ENCODE assay signal across 15 mouse cellular contexts in the genomic region with DNA sequence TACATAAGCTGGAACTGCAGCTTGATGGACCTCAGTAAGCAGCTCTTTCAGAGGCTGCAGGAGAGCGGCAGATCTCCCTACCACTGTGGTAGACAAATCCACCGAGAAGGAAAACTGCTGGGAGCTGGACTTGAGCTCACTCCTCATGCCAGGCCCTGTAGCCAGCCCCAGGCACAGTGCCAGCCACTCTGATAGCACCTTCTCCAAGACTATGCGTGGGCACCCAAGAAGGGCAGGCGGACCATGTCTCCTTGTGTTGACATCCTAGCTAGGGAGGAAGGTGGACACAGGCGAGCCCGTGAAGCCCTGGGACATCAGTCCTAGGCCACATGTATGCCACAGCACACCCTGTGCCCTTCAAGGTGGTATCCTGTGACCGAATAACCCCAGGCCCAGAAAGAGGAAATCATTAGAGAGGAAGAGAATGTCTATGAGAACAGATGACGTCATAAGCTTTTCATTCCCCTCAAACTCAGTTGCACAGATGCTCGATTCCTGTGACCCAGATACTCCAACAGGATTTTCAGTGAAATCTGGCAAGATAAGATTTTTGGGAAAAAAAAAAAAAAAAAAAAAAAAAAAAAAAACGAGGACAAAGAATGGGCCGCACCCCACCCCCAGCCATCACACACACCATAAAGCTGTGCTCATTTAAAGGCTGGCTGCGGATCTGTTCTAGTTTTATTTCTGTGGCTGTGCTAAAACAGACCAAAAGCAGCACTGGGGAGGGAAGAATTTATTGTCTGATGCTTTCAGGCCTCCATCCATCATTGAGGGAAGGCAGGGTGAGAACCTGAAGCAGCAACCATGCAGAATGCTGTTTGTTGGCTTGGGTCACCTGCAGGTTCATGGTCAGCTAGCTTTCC. TPM values are rescaled to one million over a fixed set of nuclear protein-coding genes. Genes with fewer than 3 reads are reported as not detected.
DNase-seq lines count a peak whose midpoint lies in the region; ATAC-seq and TF ChIP-seq lines count a peak whose summit lies in the region.
"Had no signal": no experiment of that assay in that cellular context is flagged by ENCODE, and none has a peak within 500 bp of the region (broad histone marks: within the 10 kb centered on the region; RNA-seq: fewer than 3 reads in every experiment).

No protein-coding gene starts in this region.

- H3K4me2 ChIP-seq in forebrain, postnatal 0 days (ENCODE audit: low read depth): no peak overlapping the region

- H3K27me3 ChIP-seq in cerebellum, adult 2 months (ENCODE audit: control insufficient read depth, insufficient read depth, low read length): no peaks in the 10 kb centered on the region
- no peaks in the 10 kb centered on the region for H3K27me3 ChIP-seq in forebrain, postnatal 0 days (ENCODE audit: insufficient read depth, low read length)

- 8% methylated on average over 12 of the region's 12 CpGs for WGBS in cerebellum, adult 2 months
- 51% methylated on average over 12 of the region's 12 CpGs for WGBS in forebrain, postnatal 0 days

- no peak for TF ChIP-seq POLR2A in cerebellum, adult 2 months (IDR thresholded peaks at IDR 0.05; ENCODE audit: borderline replicate concordance, insufficient read depth, low read length)

- peaks cover 50% of the 10 kb centered on the region for H3K36me3 ChIP-seq in forebrain, postnatal 0 days (ENCODE audit: insufficient read depth)

- no peaks in the 10 kb centered on the region for H3K9me3 ChIP-seq in forebrain, postnatal 0 days (ENCODE audit: low read length)

- peak overlapping the region; percentile 83 for H3K27ac ChIP-seq in cerebellum, adult 2 months (ENCODE audit: insufficient read depth, low read length)
- peak overlapping the region; percentile 73 for H3K27ac ChIP-seq in forebrain, postnatal 0 days (ENCODE audit: low read depth, low read length)

- no peak overlapping the region for H3K4me3 ChIP-seq in cerebellum, adult 2 months (replicated peaks; ENCODE audit: insufficient read depth, low read depth, low read length)
- no peak overlapping the region for H3K4me3 ChIP-seq in forebrain, postnatal 0 days (ENCODE audit: low read depth, low read length)

- no peak for TF ChIP-seq CTCF in cerebellum, adult 2 months (IDR thresholded peaks at IDR 0.05; ENCODE audit: borderline replicate concordance, insufficient read depth, low read depth, low read length)
- TF ChIP-seq CTCF in forebrain, postnatal 0 days (IDR thresholded peaks at IDR 0.05; ENCODE audit: low read depth): no peak

- DNase-seq in left cerebral cortex, adult 18-20 months (ENCODE audit: low spot score in 2 of 2): peak; percentile 53 to 72
- no peak for DNase-seq in left cerebral cortex, adult 11 months (ENCODE audit: low spot score)
- peak; percentile 82 to 84 for DNase-seq in cerebellum, adult 2 months
- no peak for DNase-seq in forebrain, postnatal 0 days
- peak; percentile 65 to 67 for DNase-seq in right cerebral cortex, adult 2 months (ENCODE audit: low spot score in 2 of 2)
- DNase-seq in lung, postnatal 14 days: no peak
- DNase-seq in adrenal gland, postnatal 10 days: no peak
- DNase-seq in spleen, adult 18-20 months: no peak
- DNase-seq: kidney, adult 9 months; lung, adult 2 months; thymus, postnatal 4 days had no signal

- H3K9ac ChIP-seq in forebrain, postnatal 0 days: no peak overlapping the region

- ATAC-seq in forebrain, postnatal 0 days: no peak; the same call in 1 of the 2 replicates

- H3K4me1 ChIP-seq in cerebellum, adult 2 months (ENCODE audit: control insufficient read depth, insufficient read depth, low read length): peaks cover 52% of the 10 kb centered on the region
- H3K4me1 ChIP-seq in forebrain, postnatal 0 days (ENCODE audit: insufficient read depth): peaks cover 4% of the 10 kb centered on the region; the same call in 1 of the 2 replicates

RNA-seq across cellular contexts. Expression of a gene that starts 18.1 kb away (rescaled TPM):
- total RNA-seq in left cerebral cortex, adult 18-20 months (2021): 100 to 1,000 TPM; 735 to 776 TPM
- 290 and 291 TPM in 2 replicates for polyA plus RNA-seq in cerebellum, adult 2 months (2012; rRNA removed)
- 409 and 465 TPM in 2 replicates for total RNA-seq in forebrain, postnatal 0 days (2014; rRNA removed)
- 381 and 564 TPM in 2 replicates for polyA plus RNA-seq in forebrain, postnatal 0 days (2015; fragmentation: Nextera tagmentation; extraction: Ambion mirVana)
- 10 to 100 TPM; 15.6 to 29.2 TPM for total RNA-seq in adrenal gland, postnatal 10 days (2021)
- total RNA-seq: common myeloid progenitor, adult 5-6 weeks; monocyte, adult 5-6 weeks had no signal

RNA-seq across cellular contexts. Expression of a gene that starts 51.4 kb away (rescaled TPM):
- total RNA-seq in left cerebral cortex, adult 18-20 months (2021): not detected
- not detected in 2 replicates for polyA plus RNA-seq in cerebellum, adult 2 months (2012; rRNA removed)
- total RNA-seq in forebrain, postnatal 0 days (2014; rRNA removed): not detected in 2 replicates
- not detected in 2 replicates for polyA plus RNA-seq in forebrain, postnatal 0 days (2015; fragmentation: Nextera tagmentation; extraction: Ambion mirVana)
- 10 to 100 TPM; 20.0 to 46.3 TPM for total RNA-seq in adrenal gland, postnatal 10 days (2021)
- total RNA-seq: common myeloid progenitor, adult 5-6 weeks; monocyte, adult 5-6 weeks had no signal
- polyA plus RNA-seq: frontal cortex, adult 2 months; heart, embryonic 16.5 days; lung, adult 2 months had no signal

Comparison
In these comparisons a context has a peak if more than half of its experiments do, and no peak if none do; other contexts are left out.
1. DNase-seq: peak in left cerebral cortex, adult 18-20 months (2 of 2), cerebellum, adult 2 months (2 of 2) and right cerebral cortex, adult 2 months (2 of 2); none in left cerebral cortex, adult 11 months (single experiment), forebrain, postnatal 0 days (single experiment), lung, postnatal 14 days (single experiment), adrenal gland, postnatal 10 days (single experiment) and spleen, adult 18-20 months (0 of 2).
2. RNA of a gene that starts 18.1 kb away (total RNA-seq): 735 to 776 TPM in left cerebral cortex, adult 18-20 months and 409 to 465 TPM in forebrain, postnatal 0 days; 15.6 to 29.2 TPM in adrenal gland, postnatal 10 days; every median in the first group is over 10 times any median in the second.
3. RNA of a gene that starts 51.4 kb away (total RNA-seq): 20.0 to 46.3 TPM in adrenal gland, postnatal 10 days; not detected in left cerebral cortex, adult 18-20 months and not detected in forebrain, postnatal 0 days; every median in the first group is over 10 times any median in the second.